Mouse (Mus musculus) heart, postnatal 0 days (tissue): ENCODE results near the gene Gfod2. TPM values are rescaled to one million over a fixed set of nuclear protein-coding genes. Genes with fewer than 3 reads are reported as not detected.

Experiments
- ATAC-seq: fragments of 200-750 bp; cut with Nextera tagmentation; 2 replicates; pipeline ENCODE4 v1.8.0; 2017; ENCODE audit warnings: low read depth, moderate number of reproducible peaks, moderate library complexity; ENCODE audit not compliant: insufficient read depth
- DNase-seq: peaks from one replicate; pipeline ENCODE4 v3.0.0-alpha.2; 2016; ENCODE audit warnings: low spot score
- H3K27ac ChIP-seq: fragments of 300-500 bp; sonication (generic); 2 replicates; pipeline ENCODE4 v1.5.1; 2014; ENCODE audit warnings: low read depth, mild to moderate bottlenecking
- H3K27me3 ChIP-seq: fragments of 300-500 bp; sonication (generic); 2 replicates; pipeline ENCODE4 v1.6.1; 2014; ENCODE audit warnings: low read length, mixed read lengths; ENCODE audit not compliant: control insufficient read depth, insufficient read depth
- H3K36me3 ChIP-seq: fragments of 300-500 bp; sonication (generic); replicated peaks from 2 replicates; pipeline ENCODE4 v1.6.1; 2014; ENCODE audit warnings: low read length, mixed read lengths; ENCODE audit not compliant: control insufficient read depth, insufficient read depth
- H3K4me1 ChIP-seq: fragments of 300-500 bp; sonication (generic); 2 replicates; pipeline ENCODE4 v1.6.1; 2014; ENCODE audit warnings: antibody characterized with exemption; ENCODE audit not compliant: control insufficient read depth, insufficient read depth
- H3K4me2 ChIP-seq: fragments of 300-500 bp; sonication (generic); 2 replicates; pipeline ENCODE4 v1.6.1; 2014; ENCODE audit warnings: low read depth, mild to moderate bottlenecking, low read length, moderate library complexity
- H3K4me3 ChIP-seq: fragments of 300-500 bp; sonication (generic); 2 replicates; pipeline ENCODE4 v1.5.1; 2014; ENCODE audit warnings: low read depth, low read length
- H3K9ac ChIP-seq: fragments of 300-500 bp; sonication (generic); replicated peaks from 2 replicates; pipeline ENCODE4 v1.6.1; 2014; ENCODE audit warnings: low read depth, low read length, mixed read lengths
- H3K9me3 ChIP-seq: fragments of 300-500 bp; sonication (generic); replicated peaks from 2 replicates; pipeline ENCODE4 v1.6.1; 2016; ENCODE audit warnings: low read length; ENCODE audit not compliant: control insufficient read depth
- CTCF ChIP-seq: IDR thresholded peaks from 2 replicates; pipeline ENCODE4 v1.5.1; 2016; ENCODE audit warnings: antibody characterized with exemption, control low read depth, low read depth
- EP300 ChIP-seq: IDR thresholded peaks from 2 replicates; pipeline ENCODE4 v1.6.1; 2016; ENCODE audit warnings: antibody characterized with exemption, low read depth
- WGBS: fragments of 180-500 bp; shearing (Covaris S2); extraction: QIAGEN DNeasy Blood & Tissue Kit; methylation state at CpG from one replicate; pipeline ENCODE4 v1.1.7; 2014; 5-methylcytosine and 5-hydroxymethylcytosine counted together
- polyA plus RNA-seq: library from polyadenylated mRNA; unstranded; fragments of >200 nt; fragmentation: Nextera tagmentation; extraction: Ambion mirVana; gene quantifications from 2 replicates; pipeline ENCODE4 v1.2.1, GENCODE M21; 2015
- total RNA-seq: library from RNA; depleted of rRNA; stranded (reverse); fragments of >200 nt; gene quantifications from 2 replicates; pipeline ENCODE4 v1.2.3, GENCODE M21; 2014; ENCODE audit warnings: low replicate concordance

Gene Gfod2
- total and polyA plus RNA-seq, 2 experiments from 2014 or later = 5.8 to 6.6 TPM

DNA sequence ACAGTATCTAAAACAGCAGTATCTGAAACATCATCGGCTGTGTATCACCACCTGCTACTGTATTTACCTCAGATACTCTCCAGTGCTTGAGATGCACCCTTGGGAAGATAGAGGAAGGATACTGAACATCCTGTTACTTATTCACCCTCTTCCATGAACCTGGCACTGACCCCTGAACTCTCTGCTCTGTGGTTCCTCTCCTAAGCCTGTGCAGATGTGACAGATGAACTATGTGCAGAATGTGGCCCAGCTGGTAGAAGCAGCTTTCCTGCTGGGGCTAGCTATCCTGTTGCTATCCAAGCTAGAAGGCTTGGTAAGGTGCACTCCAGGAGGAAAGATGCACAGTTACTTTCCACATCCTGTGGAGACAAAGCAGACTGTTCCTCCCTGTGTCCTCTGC, 34.9 kb upstream of the Gfod2 start:
- Histone ChIP-seq H3K9me3 (no peaks in the 10 kb centered on the region), H3K4me3 (no peak overlapping the region), H3K4me2 (no peak overlapping the region), H3K27ac (no peak overlapping the region), H3K27me3 (no peaks in the 10 kb centered on the region), H3K36me3 (no peaks in the 10 kb centered on the region), H3K4me1 (no peaks in the 10 kb centered on the region; the same call in 1 of the 2 replicates), H3K9ac (no peak overlapping the region)
- WGBS = 84% methylated on average over 1 of the region's 1 CpGs
- TF ChIP-seq CTCF (no peak), EP300 (no peak)
- DNase-seq (no peak), ATAC-seq (no peak)

DNA sequence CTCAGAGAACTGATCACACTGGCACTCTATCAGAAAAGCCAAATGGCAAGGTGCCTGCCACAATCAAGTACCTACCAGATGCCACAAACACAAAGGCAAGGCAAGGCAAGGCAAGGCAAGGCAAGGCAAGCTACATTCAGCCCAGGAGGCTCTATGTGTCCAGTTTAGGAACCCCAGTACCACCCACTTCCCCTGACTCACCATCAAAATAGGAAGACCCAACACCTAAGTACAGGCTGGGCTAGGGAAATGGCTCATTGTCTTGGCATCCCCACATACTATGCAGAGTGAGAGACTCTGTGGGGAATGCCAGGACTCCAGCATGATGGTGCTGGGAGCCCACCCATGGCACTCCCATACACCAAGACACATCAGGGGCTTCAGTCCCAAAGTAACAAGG, 31.2 kb upstream of the Gfod2 start:
- Histone ChIP-seq H3K27ac (no peak overlapping the region), H3K36me3 (0 out of 2 replicates have a peak, but pooled peaks cover 15% of the 10 kb centered on the region), H3K27me3 (no peaks in the 10 kb centered on the region), H3K9ac (no peak overlapping the region), H3K9me3 (no peaks in the 10 kb centered on the region), H3K4me3 (no peak overlapping the region), H3K4me1 (no peaks in the 10 kb centered on the region; the same call in 1 of the 2 replicates), H3K4me2 (no peak overlapping the region)
- ATAC-seq = no peak
- no peak for DNase-seq
- TF ChIP-seq CTCF = no peak
- TF ChIP-seq EP300 = no peak

DNA sequence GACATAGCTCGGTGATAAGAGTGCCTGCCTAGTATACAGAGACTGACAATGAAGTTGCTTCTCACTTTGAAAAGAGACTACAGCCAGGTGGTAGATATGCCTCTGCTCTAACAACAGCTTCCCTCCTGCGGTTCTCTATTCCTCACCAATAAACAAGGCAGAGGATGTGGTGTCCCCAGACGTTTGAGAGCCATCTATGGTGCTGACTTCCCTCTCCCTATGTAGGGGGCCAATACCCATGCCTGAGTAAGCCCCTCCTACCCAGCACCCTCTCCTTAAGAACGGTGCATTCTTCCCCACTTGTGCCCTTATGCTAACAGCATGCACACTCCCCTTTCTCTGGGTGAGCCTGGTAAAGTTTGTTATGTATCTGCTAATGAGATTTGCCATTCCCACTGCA, 30.5 kb upstream of the Gfod2 start:
- ATAC-seq (no peak), DNase-seq (no peak)
- no peak overlapping the region for H3K9ac ChIP-seq
- H3K4me2 ChIP-seq = no peak overlapping the region
- TF ChIP-seq CTCF = no peak
- no peak for TF ChIP-seq EP300
- 59% methylated on average over 4 of the region's 4 CpGs for WGBS
- H3K27ac ChIP-seq = no peak overlapping the region; the same call in 1 of the 2 replicates
- H3K4me3 ChIP-seq = no peak overlapping the region
- 0 out of 2 replicates have a peak, but pooled peaks cover 17% of the 10 kb centered on the region for H3K36me3 ChIP-seq
- H3K4me1 ChIP-seq = no peaks in the 10 kb centered on the region; the same call in 1 of the 2 replicates
- H3K9me3 ChIP-seq = no peaks in the 10 kb centered on the region
- H3K27me3 ChIP-seq = no peaks in the 10 kb centered on the region

DNA sequence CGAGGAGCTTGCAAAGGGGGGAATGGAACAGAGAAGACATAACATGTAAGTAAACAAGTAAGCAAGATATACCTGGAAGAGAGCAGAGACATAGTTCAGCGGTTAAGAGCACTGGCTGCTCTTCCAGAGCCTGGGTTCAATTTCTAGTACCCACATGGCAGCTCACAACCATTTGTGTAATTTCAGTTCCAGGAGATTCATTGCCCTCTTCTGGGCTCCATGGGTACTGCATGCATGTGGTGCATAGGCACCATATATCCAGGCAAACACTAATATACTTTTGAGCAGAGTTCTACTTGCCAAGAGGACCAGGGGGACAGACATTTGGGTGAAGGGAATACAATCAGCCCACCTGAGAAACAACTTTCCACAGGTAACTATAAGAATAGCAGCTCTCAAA, 29.8 kb upstream of the Gfod2 start:
- TF ChIP-seq EP300 (no peak), CTCF (peak; percentile 62)
- ATAC-seq (no peak), DNase-seq (no peak)
- Histone ChIP-seq H3K36me3 (0 out of 2 replicates have a peak, but pooled peaks cover 19% of the 10 kb centered on the region), H3K4me3 (no peak overlapping the region), H3K27me3 (no peaks in the 10 kb centered on the region), H3K4me2 (no peak overlapping the region), H3K9me3 (no peaks in the 10 kb centered on the region), H3K9ac (no peak overlapping the region), H3K4me1 (no peaks in the 10 kb centered on the region; the same call in 1 of the 2 replicates), H3K27ac (no peak overlapping the region; the same call in 1 of the 2 replicates)
- 100% methylated on average over 2 of the region's 2 CpGs for WGBS

DNA sequence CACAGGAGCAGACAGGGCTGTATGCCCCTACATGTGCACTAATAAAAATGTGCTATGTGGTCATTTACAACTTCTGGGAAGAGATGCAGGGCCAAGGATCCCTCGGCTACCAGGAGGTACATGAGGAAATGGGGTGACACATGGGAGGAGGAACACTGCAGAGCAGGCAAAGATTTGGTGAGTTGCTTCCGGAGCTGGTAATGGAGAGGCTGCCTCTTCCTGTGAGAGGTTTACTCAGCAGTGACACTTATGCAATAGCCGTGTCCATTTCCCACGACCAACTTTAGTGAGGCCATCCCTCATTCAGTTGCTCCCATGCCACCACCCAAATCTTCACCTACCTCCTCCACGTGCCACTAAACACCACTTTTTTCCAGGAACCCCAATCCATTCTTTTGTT, 21.8 kb upstream of the Gfod2 start:
- no peak overlapping the region for H3K4me3 ChIP-seq
- H3K27ac ChIP-seq = no peak overlapping the region
- H3K4me2 ChIP-seq = no peak overlapping the region
- TF ChIP-seq CTCF (no peak), EP300 (no peak)
- ATAC-seq (no peak), DNase-seq (no peak)
- no peaks in the 10 kb centered on the region for H3K4me1 ChIP-seq
- 86% methylated on average over 5 of the region's 5 CpGs for WGBS
- no peaks in the 10 kb centered on the region for H3K9me3 ChIP-seq
- no peak overlapping the region for H3K9ac ChIP-seq
- H3K27me3 ChIP-seq = no peaks in the 10 kb centered on the region
- peaks cover 74% of the 10 kb centered on the region for H3K36me3 ChIP-seq

DNA sequence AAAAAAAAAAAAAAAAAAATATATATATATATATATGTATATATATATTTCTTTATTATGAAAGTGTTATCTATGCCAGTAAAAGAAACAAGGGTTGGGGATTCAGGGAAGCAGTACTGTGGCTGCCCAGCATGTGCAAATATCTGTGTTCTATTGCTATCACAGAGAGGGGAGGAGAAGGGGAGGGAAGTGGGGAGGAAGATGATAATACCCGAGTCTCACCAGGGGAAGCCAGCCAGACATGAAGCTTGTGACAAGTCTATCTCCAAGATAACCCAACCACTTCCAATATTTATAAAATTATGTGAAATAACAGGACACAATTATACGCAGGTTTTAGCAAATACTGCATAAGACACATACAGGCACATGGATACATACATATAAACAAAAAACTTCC, 19.4 kb upstream of the Gfod2 start:
- ATAC-seq (no peak), DNase-seq (no peak)
- TF ChIP-seq CTCF = no peak
- no peak for TF ChIP-seq EP300
- Histone ChIP-seq H3K4me1 (no peaks in the 10 kb centered on the region), H3K9me3 (no peaks in the 10 kb centered on the region), H3K4me3 (no peak overlapping the region), H3K36me3 (peaks cover 85% of the 10 kb centered on the region), H3K27me3 (no peaks in the 10 kb centered on the region), H3K9ac (no peak overlapping the region), H3K27ac (no peak overlapping the region), H3K4me2 (no peak overlapping the region)
- WGBS = 68% methylated on average over 2 of the region's 2 CpGs
